Mouse (Mus musculus) bone marrow, adult 2 months (tissue): ENCODE results near the gene Farp1. TPM values are rescaled to one million over a fixed set of nuclear protein-coding genes. Genes with fewer than 3 reads are reported as not detected.

Experiments used
- H3K27ac ChIP-seq: fragments of 200-500 bp; 2 replicates; pipeline ENCODE4 v1.5.1; 2012; ENCODE audit warnings: low read depth, mild to moderate bottlenecking, control low read depth, inconsistent platforms, low read length; ENCODE audit not compliant: control insufficient read depth, poor library complexity, insufficient read depth
- H3K4me1 ChIP-seq: fragments of 200-500 bp; 2 replicates; pipeline ENCODE4 v1.6.1; 2011; ENCODE audit warnings: low read length; ENCODE audit not compliant: control insufficient read depth, insufficient read depth
- H3K4me3 ChIP-seq: fragments of 200-500 bp; replicated peaks from 2 replicates; pipeline ENCODE3; 2011; ENCODE audit warnings: mild to moderate bottlenecking, low read depth, low read length, control low read depth; ENCODE audit not compliant: control insufficient read depth
- CTCF ChIP-seq: fragments of 200-500 bp; IDR thresholded peaks from 2 replicates; pipeline ENCODE4 v1.5.1; 2011; ENCODE audit warnings: low read length, control low read depth; ENCODE audit not compliant: control insufficient read depth, insufficient read depth
- POLR2A ChIP-seq: fragments of 200-500 bp; IDR thresholded peaks from 2 replicates; pipeline ENCODE4 v1.6.1; 2011; ENCODE audit warnings: low read depth, mild to moderate bottlenecking, control low read depth, low read length, borderline replicate concordance; ENCODE audit not compliant: control insufficient read depth
- WGBS: fragments of 180-500 bp; shearing (Covaris S2); methylation state at CpG from one replicate; pipeline ENCODE4 v1.1.7; 2018; 5-methylcytosine and 5-hydroxymethylcytosine counted together
- polyA plus RNA-seq: library from polyadenylated mRNA; stranded (reverse); fragments of >200 nt; gene quantifications from 2 replicates; pipeline ENCODE4 v1.2.4, GENCODE M21; 2011; ENCODE audit warnings: low replicate concordance; ENCODE audit not compliant: missing spikeins, insufficient read depth, insufficient read length

Gene Farp1
- 1.5 and 4.2 TPM in 2 replicates for polyA plus RNA-seq

DNA sequence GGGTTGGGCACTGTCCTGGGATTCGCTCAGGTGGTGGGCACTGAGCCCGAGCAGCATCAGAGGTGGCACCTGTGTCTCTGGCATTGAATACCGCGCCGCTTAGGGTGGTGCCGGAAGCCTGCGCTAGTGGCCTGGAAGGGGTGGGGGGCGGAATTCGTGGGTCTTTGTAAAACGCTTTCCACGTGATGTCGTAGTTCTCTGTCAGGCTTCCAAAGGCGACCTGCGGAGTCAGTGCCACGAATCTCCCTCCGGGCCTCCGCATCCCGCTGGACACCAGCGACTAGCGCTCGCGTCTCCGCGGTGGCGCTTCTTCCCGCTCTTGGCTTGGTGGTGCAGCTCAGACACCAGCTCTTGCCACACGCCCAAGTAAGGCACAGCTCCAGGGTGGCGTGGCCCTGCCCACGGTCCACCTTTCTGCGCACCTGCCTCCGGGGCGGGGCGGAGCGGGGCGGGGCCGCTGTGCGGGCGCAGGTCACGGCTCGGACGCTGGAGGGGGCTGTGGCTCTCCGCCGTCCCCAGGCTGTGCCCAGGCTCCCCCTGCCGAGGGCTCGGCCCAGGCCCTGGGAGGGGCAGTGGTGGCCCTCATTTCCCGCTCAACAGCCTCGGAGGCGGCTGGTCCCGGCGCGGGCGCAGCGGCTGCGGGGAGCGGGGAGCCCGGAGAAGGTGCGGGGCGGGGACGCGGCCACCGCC, at the start of gene Farp1:
Gene Farp1, plus strand, starts transcription at position 228 of the 690 bp plus-strand sequence.
- H3K4me3 ChIP-seq: peak within 1 kb of the TSS; percentile 39
- WGBS: under 1% methylated on average over 60 of the region's 61 CpGs
- TF ChIP-seq CTCF (peak; percentile 29; the same call in 1 of the 2 replicates), POLR2A (no peak)
- H3K4me1 ChIP-seq: no peaks in the 10 kb centered on the region; the same call in 1 of the 2 replicates
- H3K27ac ChIP-seq: peak within 1 kb of the TSS; percentile 39; the same call in 1 of the 2 replicates

DNA sequence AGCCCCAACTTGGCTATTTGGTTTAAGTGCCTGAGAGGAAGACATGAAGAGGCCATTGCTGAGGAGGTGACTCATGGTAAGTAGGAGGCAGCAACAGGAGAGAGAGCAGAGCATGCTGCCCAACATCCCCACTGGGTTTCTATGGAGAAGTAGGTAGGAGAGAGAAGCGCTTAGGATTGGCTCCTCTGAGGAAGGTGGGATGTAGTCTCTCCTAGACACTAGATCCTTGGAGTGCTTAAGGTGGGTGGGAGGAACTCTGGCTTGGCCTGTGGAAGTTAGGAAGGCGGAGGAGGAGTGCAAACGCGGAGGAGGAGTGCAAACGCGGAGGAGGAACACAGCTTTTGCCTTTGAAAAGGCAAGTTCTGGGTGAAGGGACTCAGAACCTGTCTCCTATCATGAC, 45.9 kb upstream of the Farp1 start:
- no peaks in the 10 kb centered on the region for H3K4me1 ChIP-seq
- WGBS: 79% methylated on average over 6 of the region's 6 CpGs
- H3K4me3 ChIP-seq: no peak overlapping the region
- TF ChIP-seq POLR2A (no peak), CTCF (no peak)
- H3K27ac ChIP-seq: no peak overlapping the region

DNA sequence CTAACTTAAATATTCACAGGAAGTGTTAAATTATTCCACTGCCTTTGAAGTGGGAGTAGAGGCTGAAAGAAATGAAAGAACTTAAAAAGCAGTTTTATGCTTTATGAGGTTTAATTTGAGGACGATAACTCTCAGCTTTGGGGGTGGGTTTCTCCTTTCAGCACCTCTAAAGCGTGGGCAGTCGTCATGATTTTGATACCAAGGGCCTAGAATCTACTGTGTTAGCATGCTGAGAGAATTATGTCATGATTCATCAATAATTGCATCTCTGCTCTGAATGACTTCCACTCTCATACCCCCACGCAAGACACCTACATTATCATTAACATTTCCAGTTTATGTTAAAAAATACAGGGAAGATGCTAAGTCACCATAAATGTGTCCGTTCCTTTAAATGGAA, 37.3 kb upstream of the Farp1 start:
- 77% methylated on average over 5 of the region's 5 CpGs for WGBS
- no peak for TF ChIP-seq POLR2A
- TF ChIP-seq CTCF: no peak
- H3K27ac ChIP-seq: no peak overlapping the region
- H3K4me3 ChIP-seq: no peak overlapping the region
- no peaks in the 10 kb centered on the region; the same call in 1 of the 2 replicates for H3K4me1 ChIP-seq

DNA sequence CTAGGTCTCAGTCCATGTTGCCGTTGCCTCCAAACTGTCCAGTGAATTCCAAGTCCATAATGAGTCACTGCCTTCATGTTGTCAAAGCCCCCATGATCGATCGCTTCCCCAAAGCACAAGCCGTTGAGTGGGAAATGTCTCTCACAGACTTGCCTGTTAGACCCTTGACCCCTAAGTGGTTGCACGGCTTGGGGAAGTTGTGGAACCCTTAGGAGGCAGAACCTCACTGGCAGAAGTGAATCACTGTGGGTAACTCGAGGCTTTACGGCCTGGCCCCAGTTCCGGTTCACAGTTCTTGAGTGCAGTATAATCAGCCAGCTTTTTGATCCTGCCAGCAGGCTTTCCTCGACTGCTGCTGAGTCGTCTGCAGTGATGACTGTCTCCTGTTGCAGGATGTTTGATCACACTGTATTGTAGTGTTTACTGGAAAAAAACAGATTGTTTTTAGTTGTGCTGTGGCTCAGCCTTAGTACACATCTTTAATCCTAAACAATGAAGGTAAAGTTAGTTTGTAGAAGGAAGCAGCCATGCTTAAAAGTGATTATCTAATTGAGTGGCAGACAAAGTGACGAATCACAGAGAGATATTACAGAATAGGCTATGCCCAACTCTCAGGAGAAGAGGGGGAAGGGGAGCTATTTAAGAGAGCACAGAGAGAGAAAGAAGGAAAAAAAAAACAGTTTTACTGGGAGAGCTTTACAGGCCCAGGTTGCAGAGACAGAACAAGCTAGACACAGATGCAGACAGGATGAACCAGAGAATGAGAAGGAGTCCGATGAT, 34.2 kb upstream of the Farp1 start:
- 61% methylated on average over 12 of the region's 12 CpGs for WGBS

DNA sequence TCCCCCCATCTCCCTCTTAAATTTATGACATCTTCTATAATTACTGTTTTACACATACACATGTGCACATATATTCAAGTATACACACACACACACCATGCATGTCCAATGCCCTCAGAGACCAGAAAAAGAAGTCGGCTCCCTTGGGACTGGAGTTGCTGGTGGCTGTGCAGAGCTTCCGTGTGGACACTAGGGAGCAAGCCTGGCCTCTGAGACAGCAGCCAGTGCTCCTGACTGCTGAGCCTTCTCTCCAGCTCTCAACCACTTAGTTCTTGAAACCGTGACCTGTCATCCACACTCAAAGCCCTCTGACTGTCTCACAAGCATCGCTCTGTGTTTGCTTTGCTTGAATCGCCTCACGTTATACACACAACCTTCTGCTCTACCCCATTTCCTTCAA, 29.4 kb upstream of the Farp1 start:
- H3K27ac ChIP-seq: no peak overlapping the region
- 85% methylated on average over 6 of the region's 6 CpGs for WGBS
- no peaks in the 10 kb centered on the region for H3K4me1 ChIP-seq
- no peak for TF ChIP-seq CTCF
- TF ChIP-seq POLR2A: no peak
- no peak overlapping the region for H3K4me3 ChIP-seq

More for the DNA sequence above, 34.2 kb upstream of the Farp1 start:
- TF ChIP-seq CTCF (no peak), POLR2A (no peak)
- Histone ChIP-seq H3K4me1 (no peaks in the 10 kb centered on the region; the same call in 1 of the 2 replicates), H3K27ac (no peak overlapping the region), H3K4me3 (no peak overlapping the region)

DNA sequence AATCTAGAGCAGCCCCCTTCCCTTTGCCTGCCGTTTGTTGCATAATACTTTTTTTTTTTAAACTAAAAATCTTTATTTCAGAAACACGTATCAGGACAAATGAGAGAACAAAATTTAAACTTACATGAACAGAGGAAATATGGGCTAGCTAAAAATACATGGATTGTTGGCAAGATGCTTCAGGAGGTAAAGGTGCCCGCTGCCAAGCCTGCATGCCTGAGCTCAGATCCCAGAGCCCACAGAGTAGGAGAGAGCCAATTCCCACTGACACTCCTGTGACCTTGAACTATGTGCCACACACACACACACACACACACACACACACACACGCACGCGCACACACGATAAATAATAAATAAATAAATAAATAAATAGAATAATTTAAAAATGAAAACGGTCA, 29.0 kb upstream of the Farp1 start:
- WGBS: 88% methylated on average over 8 of the region's 8 CpGs

DNA sequence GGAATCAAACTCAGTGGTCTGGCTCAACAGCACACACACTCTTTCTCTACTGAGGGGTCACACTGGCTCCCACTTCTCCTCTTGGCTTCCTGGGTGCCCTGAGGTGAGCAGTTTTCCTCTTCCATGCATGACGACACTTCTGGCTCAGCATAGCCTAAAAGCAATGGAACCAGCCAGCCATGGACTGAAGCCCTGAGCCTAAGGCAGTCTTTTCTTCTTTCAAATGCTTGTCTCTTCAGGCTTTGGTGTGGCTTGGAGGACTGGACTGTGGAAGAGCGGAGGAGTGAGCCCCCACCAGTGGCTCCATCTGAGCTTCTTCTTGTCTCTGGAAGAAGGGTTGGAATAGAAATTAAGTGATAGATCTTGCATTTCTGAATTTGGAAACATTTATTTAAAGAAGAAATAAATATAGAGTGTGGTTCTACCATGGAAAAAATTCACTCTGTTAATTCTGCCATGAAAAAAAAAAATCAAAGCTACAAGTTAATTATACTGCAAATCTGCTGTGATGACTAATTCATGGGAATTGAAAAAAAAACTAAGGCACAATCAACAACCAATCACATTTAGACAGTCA, 19.8 kb upstream of the Farp1 start:
- no peak overlapping the region for H3K4me3 ChIP-seq
- 79% methylated on average over 2 of the region's 2 CpGs for WGBS
- no peak for TF ChIP-seq CTCF
- no peak for TF ChIP-seq POLR2A
- no peak overlapping the region for H3K27ac ChIP-seq
- H3K4me1 ChIP-seq: no peaks in the 10 kb centered on the region

More for the DNA sequence above, 29.0 kb upstream of the Farp1 start:
- no peak overlapping the region for H3K4me3 ChIP-seq
- no peak overlapping the region for H3K27ac ChIP-seq
- H3K4me1 ChIP-seq: no peaks in the 10 kb centered on the region
- no peak for TF ChIP-seq POLR2A
- no peak for TF ChIP-seq CTCF

DNA sequence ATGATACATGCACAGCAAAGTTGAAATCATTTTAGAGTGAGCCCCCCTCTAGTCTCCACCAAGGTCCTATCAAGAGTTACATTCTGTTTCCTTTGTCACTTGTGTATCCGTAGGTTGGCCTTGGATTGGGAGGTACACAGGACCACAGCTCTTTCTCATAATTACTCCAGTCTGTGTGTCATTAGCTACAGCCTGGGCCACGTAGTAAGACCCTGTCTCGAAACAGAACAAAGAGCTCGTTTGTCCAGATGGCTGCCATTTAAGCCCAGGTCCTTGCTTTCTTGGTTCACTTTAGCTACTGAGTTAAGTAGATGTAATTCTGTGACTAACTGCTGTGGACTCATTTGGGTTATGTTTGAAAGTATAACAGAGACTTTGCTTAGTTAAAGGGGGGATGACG, 12.6 kb upstream of the Farp1 start:
- Histone ChIP-seq H3K27ac (no peak overlapping the region), H3K4me3 (no peak overlapping the region), H3K4me1 (no peaks in the 10 kb centered on the region)
- 83% methylated on average over 5 of the region's 5 CpGs for WGBS
- no peak for TF ChIP-seq CTCF
- no peak for TF ChIP-seq POLR2A
